Mouse (Mus musculus): ENCODE data around the gene Tmem234.

The Tmem234 gene

GRCm38 (mm10) chr4:129622120-129622802 is 21.8 kb downstream of the Tmem234 start:
- no peak for DNase-seq (ENCODE audit: low spot score in 2 of 2)

- DNase-seq (ENCODE audit: low spot score in 2 of 2) = no peak
Measured at GRCm38 (mm10) chr4:129622803-129623535, 22.5 kb downstream of the Tmem234 start.

GRCm38 (mm10) chr4:129623681-129624091 is 23.2 kb downstream of the Tmem234 start, which contains the start of gene Ccdc28b:
Gene Ccdc28b (minus strand): TSS chr4:129623947.
- DNase-seq (ENCODE audit: low spot score in 2 of 2) = peak in 1 of 2 experiments; percentile 35

- DNase-seq (ENCODE audit: low spot score in 2 of 2) = peak; percentile 87 to 89
Measured at GRCm38 (mm10) chr4:129624281-129625028, 24.0 kb downstream of the Tmem234 start.

GRCm38 (mm10) chr4:129625029-129625370 is 24.5 kb downstream of the Tmem234 start:
- peak; percentile 85 to 89 for DNase-seq (ENCODE audit: low spot score in 2 of 2)

GRCm38 (mm10) chr4:129625496-129625895 is 25.0 kb downstream of the Tmem234 start:
- DNase-seq (ENCODE audit: low spot score in 2 of 2) = no peak

GRCm38 (mm10) chr4:129626035-129626434 is 25.6 kb downstream of the Tmem234 start:
- no peak for DNase-seq (ENCODE audit: low spot score in 2 of 2)

- DNase-seq (ENCODE audit: low spot score in 2 of 2) = no peak
Measured at GRCm38 (mm10) chr4:129630944-129631343, 30.5 kb downstream of the Tmem234 start.

GRCm38 (mm10) chr4:129631867-129632266 is 31.4 kb downstream of the Tmem234 start:
- no peak for DNase-seq (ENCODE audit: low spot score in 2 of 2)

- DNase-seq (ENCODE audit: low spot score in 2 of 2) = no peak
Measured at GRCm38 (mm10) chr4:129633852-129634251, 33.4 kb downstream of the Tmem234 start.

GRCm38 (mm10) chr4:129639221-129639620 is 38.8 kb downstream of the Tmem234 start:
- no peak for DNase-seq (ENCODE audit: low spot score in 2 of 2)

- DNase-seq (ENCODE audit: low spot score in 2 of 2) = no peak
Measured at GRCm38 (mm10) chr4:129640101-129640637, 39.7 kb downstream of the Tmem234 start.

- peak; percentile 96 to 97 for DNase-seq (ENCODE audit: low spot score in 2 of 2)
Measured at GRCm38 (mm10) chr4:129640638-129641467, 40.4 kb downstream of the Tmem234 start, which contains the start of gene Txlna. Gene Txlna (minus strand): TSS chr4:129641065.

- DNase-seq (ENCODE audit: low spot score in 2 of 2) = no peak
Measured at GRCm38 (mm10) chr4:129641756-129642155, 41.3 kb downstream of the Tmem234 start.

- no peak for DNase-seq (ENCODE audit: low spot score in 2 of 2)
Measured at GRCm38 (mm10) chr4:129645204-129645603, 44.7 kb downstream of the Tmem234 start.

GRCm38 (mm10) chr4:129648656-129649055 is 48.2 kb downstream of the Tmem234 start:
- DNase-seq (ENCODE audit: low spot score in 2 of 2) = no peak

- no peak for DNase-seq (ENCODE audit: low spot score in 2 of 2)
Measured at GRCm38 (mm10) chr4:129650359-129650758, 49.9 kb downstream of the Tmem234 start.

- no peak for DNase-seq (ENCODE audit: low spot score in 2 of 2)
Measured at GRCm38 (mm10) chr4:129654770-129655169, 54.3 kb downstream of the Tmem234 start.

GRCm38 (mm10) chr4:129661584-129661983 is 61.1 kb downstream of the Tmem234 start:
- no peak for DNase-seq (ENCODE audit: low spot score in 2 of 2)

GRCm38 (mm10) chr4:129662255-129662813 is 61.9 kb downstream of the Tmem234 start:
- DNase-seq (ENCODE audit: low spot score in 2 of 2) = no peak

All from spleen, postnatal 36 days (tissue).